ENCODE assay signal across 8 mouse cellular contexts in the genomic region with DNA sequence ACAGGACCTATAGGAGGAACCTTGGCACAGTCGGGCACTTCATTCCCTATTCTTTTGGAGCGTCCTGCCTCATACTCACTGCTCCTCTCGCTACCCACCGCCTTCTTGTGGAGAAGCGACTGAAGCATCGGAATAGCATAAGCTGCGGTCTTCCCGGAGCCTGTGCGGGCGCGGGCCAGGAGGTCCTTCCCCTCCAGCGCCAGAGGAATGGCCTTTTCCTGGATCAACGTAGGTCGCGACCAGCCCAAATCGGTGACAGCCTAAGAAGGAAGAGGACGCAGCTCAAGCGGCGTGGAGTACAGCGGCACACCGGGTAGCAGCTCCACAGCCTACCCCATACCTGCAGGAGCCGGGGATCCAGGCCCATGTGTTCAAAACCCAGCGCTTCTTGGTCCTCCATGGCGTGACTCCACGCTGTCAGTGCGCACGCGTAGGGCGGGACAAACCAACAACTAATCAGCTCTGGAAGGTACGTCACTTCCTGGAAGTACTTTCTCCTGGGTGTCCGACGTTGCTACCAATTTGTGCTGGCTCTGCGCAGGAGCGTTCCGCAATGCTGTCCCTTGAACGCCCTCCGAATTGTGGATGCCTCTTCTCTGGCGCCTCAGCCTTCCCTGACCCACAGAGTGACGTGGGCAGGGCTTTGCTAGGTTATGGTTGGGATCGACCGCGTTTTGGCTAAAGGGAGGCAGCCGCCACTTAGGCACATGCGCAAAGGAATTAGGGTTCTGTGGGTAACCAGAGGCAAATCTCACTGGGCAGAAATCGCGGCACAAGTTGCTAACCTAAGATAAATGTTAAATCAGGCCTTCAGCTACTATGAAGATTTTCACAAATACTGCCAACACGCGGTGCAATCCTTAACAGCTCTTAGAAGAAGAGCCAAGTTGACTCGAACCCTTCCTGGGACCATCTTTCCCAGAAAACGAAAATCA. TPM values are rescaled to one million over a fixed set of nuclear protein-coding genes. Genes with fewer than 3 reads are reported as not detected.
DNase-seq lines count a peak whose midpoint lies in the region; ATAC-seq and TF ChIP-seq lines count a peak whose summit lies in the region.

A gene (minus strand): TSS at position 453 of the 935 bp plus-strand sequence.

- H3K4me2 ChIP-seq in forebrain, embryonic 16.5 days (ENCODE audit: low read length) = peak within 1 kb of the TSS; percentile 82
- peak within 1 kb of the TSS; percentile 87 for H3K4me2 ChIP-seq in lung, embryonic 14.5 days

- DNase-seq in G1E (ENCODE audit: low spot score) = peak; percentile 82
- DNase-seq in cerebellum, adult 18-20 months = peak; percentile 91 to 93
- DNase-seq in heart, postnatal 36 days = peak; percentile 88
- peak; percentile 91 to 95 for DNase-seq in layer of hippocampus, adult 2 months (ENCODE audit: low spot score in 2 of 2)
- DNase-seq in lung, embryonic 14.5 days = peak; percentile 98
- DNase-seq in thymus, adult 2 months = peak; percentile 87

- WGBS in forebrain, embryonic 16.5 days = 2% methylated on average over 50 of the region's 50 CpGs
- WGBS in lung, embryonic 14.5 days = 2% methylated on average over 50 of the region's 50 CpGs
- whole genome bisulfite sequencing in olfactory bulb, adult 2 months = under 1% methylated on average over 50 of the region's 50 CpGs
- 2% methylated on average over 50 of the region's 50 CpGs for WGBS in thymus, adult 2 months

- H3K27ac ChIP-seq in forebrain, embryonic 16.5 days (ENCODE audit: low read length) = peak within 1 kb of the TSS; percentile 95
- peak within 1 kb of the TSS; percentile 95 for H3K27ac ChIP-seq in layer of hippocampus, adult 2 months
- H3K27ac ChIP-seq in lung, embryonic 14.5 days (ENCODE audit: low read depth) = peak within 1 kb of the TSS; percentile 96
- peak within 1 kb of the TSS; percentile 99 for H3K27ac ChIP-seq in olfactory bulb, adult 2 months (ENCODE audit: insufficient read depth, low read depth, low read length)
- H3K27ac ChIP-seq in thymus, adult 2 months (ENCODE audit: control insufficient read depth, insufficient read depth, low read length) = peak within 1 kb of the TSS; percentile 64

- no peak for TF ChIP-seq CTCF in G1E (IDR thresholded peaks at IDR 0.05; ENCODE audit: low read depth, low read length)
- no peak for TF ChIP-seq CTCF in layer of hippocampus, adult 2 months (conservative IDR thresholded peaks at IDR 0.05)
- TF ChIP-seq CTCF in lung, embryonic 14.5 days (IDR thresholded peaks at IDR 0.05; ENCODE audit: low read depth) = no peak
- no peak for TF ChIP-seq CTCF in olfactory bulb, adult 2 months (IDR thresholded peaks at IDR 0.05; ENCODE audit: insufficient read depth, low read depth, low read length)
- TF ChIP-seq CTCF in thymus, adult 2 months (IDR thresholded peaks at IDR 0.05; ENCODE audit: borderline replicate concordance, control insufficient read depth, extremely low read depth, insufficient read depth, low read length, poor library complexity) = no peak

- peak; percentile 83 for TF ChIP-seq POLR2A in olfactory bulb, adult 2 months (IDR thresholded peaks at IDR 0.05; ENCODE audit: insufficient read depth, low read depth, low read length)
- TF ChIP-seq POLR2A in thymus, adult 2 months (IDR thresholded peaks at IDR 0.05; ENCODE audit: control insufficient read depth, extremely low read depth, insufficient read depth, low read length, poor library complexity) = peak; percentile 59; the same call in 1 of the 2 replicates

- H3K9ac ChIP-seq in forebrain, embryonic 16.5 days (replicated peaks; ENCODE audit: low read depth, low read length) = peak within 1 kb of the TSS; percentile 72
- H3K9ac ChIP-seq in lung, embryonic 14.5 days = peak within 1 kb of the TSS; percentile 83

- H3K4me1 ChIP-seq in G1E (ENCODE audit: insufficient read depth, low read depth, low read length) = peaks cover 51% of the 10 kb centered on the region
- H3K4me1 ChIP-seq in forebrain, embryonic 16.5 days (replicated peaks; ENCODE audit: control insufficient read depth, insufficient read depth, low read length) = peaks cover 12% of the 10 kb centered on the region
- peaks cover 5% of the 10 kb centered on the region; the same call in 1 of the 2 replicates for H3K4me1 ChIP-seq in lung, embryonic 14.5 days (ENCODE audit: insufficient read depth)
- H3K4me1 ChIP-seq in olfactory bulb, adult 2 months (ENCODE audit: control insufficient read depth, insufficient read depth, low read length) = peaks cover 7% of the 10 kb centered on the region
- peaks cover 11% of the 10 kb centered on the region for H3K4me1 ChIP-seq in thymus, adult 2 months (replicated peaks; ENCODE audit: control insufficient read depth, insufficient read depth, low read length)

- peak; percentile 91 for ATAC-seq in G1E (ENCODE audit: extremely low read depth, insufficient number of reproducible peaks, low FRiP score, poor library complexity, severe bottlenecking)
- ATAC-seq in forebrain, embryonic 16.5 days = peak; percentile 98
- peak; percentile 98 for ATAC-seq in lung, embryonic 14.5 days (ENCODE audit: insufficient read depth)

- intact Hi-C loops in heart, postnatal 36 days (cut with DNase I) = loop anchor here (2.0 kb wide), 1 partner anchor 67 kb away; a partner anchor contains a TSS

- no peaks in the 10 kb centered on the region for H3K9me3 ChIP-seq in G1E (replicated peaks)
- no peaks in the 10 kb centered on the region for H3K9me3 ChIP-seq in forebrain, embryonic 16.5 days (ENCODE audit: control insufficient read depth, low read length)
- no peaks in the 10 kb centered on the region for H3K9me3 ChIP-seq in lung, embryonic 14.5 days (ENCODE audit: low read depth, low read length)

- H3K4me3 ChIP-seq in G1E (ENCODE audit: low read depth, low read length) = peak within 1 kb of the TSS; percentile 99
- H3K4me3 ChIP-seq in forebrain, embryonic 16.5 days (replicated peaks; ENCODE audit: low read length) = peak within 1 kb of the TSS; percentile 55
- H3K4me3 ChIP-seq in layer of hippocampus, adult 2 months = peak within 1 kb of the TSS; percentile 81
- peak within 1 kb of the TSS; percentile 98 for H3K4me3 ChIP-seq in lung, embryonic 14.5 days (ENCODE audit: low read depth, low read length)
- H3K4me3 ChIP-seq in olfactory bulb, adult 2 months (ENCODE audit: insufficient read depth, low read depth, low read length) = peak within 1 kb of the TSS; percentile 82
- H3K4me3 ChIP-seq in thymus, adult 2 months (ENCODE audit: control insufficient read depth, insufficient read depth, low read length) = peak within 1 kb of the TSS; percentile 60

- peaks cover 77% of the 10 kb centered on the region for H3K36me3 ChIP-seq in G1E (replicated peaks)
- H3K36me3 ChIP-seq in forebrain, embryonic 16.5 days (ENCODE audit: control insufficient read depth, insufficient read depth) = peaks cover 34% of the 10 kb centered on the region
- peaks cover 58% of the 10 kb centered on the region for H3K36me3 ChIP-seq in lung, embryonic 14.5 days (ENCODE audit: insufficient read depth)
- peaks cover 18% of the 10 kb centered on the region for H3K36me3 ChIP-seq in thymus, adult 2 months (ENCODE audit: control insufficient read depth, insufficient read depth, low read length)

- H3K27me3 ChIP-seq in G1E (ENCODE audit: insufficient read depth, low read length) = no peaks in the 10 kb centered on the region
- no peaks in the 10 kb centered on the region for H3K27me3 ChIP-seq in forebrain, embryonic 16.5 days (replicated peaks; ENCODE audit: control insufficient read depth, insufficient read depth, low read length)
- H3K27me3 ChIP-seq in lung, embryonic 14.5 days (ENCODE audit: insufficient read depth, low read length) = no peaks in the 10 kb centered on the region
- no peaks in the 10 kb centered on the region for H3K27me3 ChIP-seq in thymus, adult 2 months (ENCODE audit: control insufficient read depth, insufficient read depth, low read length)

RNA-seq across cellular contexts. Expression of the gene that starts here (rescaled TPM):
- total RNA-seq in G1E (2014; fragmentation: Nextera tagmentation) (35.8 and 40.6 TPM in 2 replicates), G1E (2017) (42.5 and 47.4 TPM in 2 replicates)
- polyA plus RNA-seq in G1E (2012) = 16.9 and 20.4 TPM in 2 replicates
- polyA plus RNA-seq in forebrain, embryonic 16.5 days (2015; fragmentation: Nextera tagmentation; extraction: Ambion mirVana) = 86.8 and 90.2 TPM in 2 replicates
- total RNA-seq in heart, postnatal 36 days (2021) = 10 to 100 TPM; 23.5 to 25.5 TPM
- 10 to 100 TPM; 40.1 to 48.8 TPM for total RNA-seq in layer of hippocampus, adult 2 months (2021)
- 102 and 106 TPM in 2 replicates for polyA plus RNA-seq in lung, embryonic 14.5 days (2014; fragmentation: Nextera tagmentation; extraction: Ambion mirVana)
- polyA plus RNA-seq in olfactory bulb, adult 2 months (2012; ENCODE audit: insufficient read depth, insufficient read length, low replicate concordance, missing spikeins) = not detected in 2 replicates
- 43.4 and 45.5 TPM in 2 replicates for polyA plus RNA-seq in thymus, adult 2 months (2012; rRNA removed)

Comparison
In these comparisons a context has a peak if more than half of its experiments do, and no peak if none do; other contexts are left out.
1. Peak in every context shown above with its lines: DNase-seq, ATAC-seq, H3K4me3 ChIP-seq and H3K27ac ChIP-seq.
2. RNA of the gene that starts here (polyA plus RNA-seq): 102 to 106 TPM in lung, embryonic 14.5 days, 86.8 to 90.2 TPM in forebrain, embryonic 16.5 days, 43.4 to 45.5 TPM in thymus, adult 2 months and 16.9 to 20.4 TPM in G1E; not detected in olfactory bulb, adult 2 months; every median in the first group is over 10 times any median in the second.